Mouse (Mus musculus): ENCODE measurements around the gene Camk2d.

DNA sequence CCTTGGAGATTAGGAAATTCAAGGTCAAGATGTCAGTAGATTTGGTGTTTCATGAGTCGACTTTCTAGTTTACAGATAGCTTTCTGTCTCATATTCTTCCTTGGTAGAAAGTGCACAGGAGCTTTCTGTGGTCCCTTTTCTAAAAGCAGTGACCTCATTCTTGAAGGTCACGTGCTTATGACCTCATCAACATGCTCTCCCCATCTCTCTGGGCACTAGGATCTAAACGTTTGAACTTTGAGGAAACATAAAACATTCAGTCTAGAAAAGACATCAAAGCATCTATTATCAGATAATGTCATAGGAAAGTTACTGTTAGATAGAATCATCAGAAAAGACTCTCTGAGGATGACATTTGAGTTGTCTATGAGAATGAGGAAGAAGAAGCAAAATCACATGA lies 32.3 kb downstream of the Camk2d start:
- TF ChIP-seq CTCF (IDR thresholded peaks at IDR 0.05; ENCODE audit: insufficient read depth, low read depth, low read length) (no peak), POLR2A (IDR thresholded peaks at IDR 0.05; ENCODE audit: insufficient read depth, low read depth, low read length) (no peak)

Data from olfactory bulb, adult 2 months (tissue).